Mouse (Mus musculus) common myeloid progenitor, adult 5-6 weeks (primary cell): ENCODE data around the gene Fam205a2. TPM values are rescaled to one million over a fixed set of nuclear protein-coding genes. Genes with fewer than 3 reads are reported as not detected.
"Not testable (repeated sequence)": the region's sequence is repeated elsewhere in the genome, so short reads cannot be mapped to it uniquely, and the experiment has no call there.

Experiments
- ATAC-seq: replicated peaks from 2 replicates; pipeline ENCODE4 v1.8.0; 2016; ENCODE audit warnings: low read depth, mild to moderate bottlenecking, moderate TSS enrichment, inconsistent platforms; ENCODE audit not compliant: poor library complexity, severe bottlenecking
- total RNA-seq: library from RNA; stranded (forward); fragments of 200-1000, 187-1606 nt; gene quantifications from 2 replicates; pipeline ENCODE4 v1.2.3, GENCODE M21; 2017

The Fam205a2 gene
- total RNA-seq: 0.18 TPM in 1 of 2 replicates, not detected in the other

DNA sequence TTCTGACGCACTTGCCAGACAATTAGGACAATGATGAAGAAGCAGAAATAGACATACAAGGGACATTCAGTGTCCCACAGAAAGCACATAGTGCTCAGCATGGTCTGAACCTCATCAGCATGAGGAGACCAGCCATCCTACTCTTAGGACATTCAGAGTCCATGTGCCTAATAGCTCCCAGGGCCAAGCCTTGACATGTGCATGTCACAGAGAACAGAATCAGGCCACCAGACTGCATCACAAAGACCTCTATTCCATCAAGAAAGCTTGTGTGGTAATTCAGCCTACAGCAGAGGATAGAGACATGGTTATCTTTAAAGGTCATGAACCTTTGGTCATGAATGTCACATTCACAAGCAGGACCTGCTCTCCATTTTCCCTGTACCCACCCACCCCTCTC, at the start of gene Fam205a2:
Gene Fam205a2 (minus strand): TSS at position 101 of the 400 bp plus-strand sequence.
- ATAC-seq: not testable (repeated sequence)

Other genes with a start within 250 kb of the Fam205a2 start
- gene Gm21953, start 233.9 kb downstream of the Fam205a2 start, total RNA-seq: not detected in 2 replicates
- 0.18 TPM in 1 of 2 replicates, not detected in the other for gene Fam205a3, start 209.8 kb downstream of the Fam205a2 start, total RNA-seq
- gene Gm21586, start 88.8 kb downstream of the Fam205a2 start, total RNA-seq: not detected in 2 replicates
- gene Gm2163, start 61.4 kb downstream of the Fam205a2 start, total RNA-seq: 0.18 and 0.49 TPM in 2 replicates
- not detected in 2 replicates for gene Gm10591, start 84.0 kb upstream of the Fam205a2 start, total RNA-seq
- not detected in 2 replicates for gene Gm2564, start 101.5 kb upstream of the Fam205a2 start, total RNA-seq
- gene Ccl27b, start 127.1 kb upstream of the Fam205a2 start, total RNA-seq: not detected in 2 replicates
- gene Il11ra2, start 133.7 kb upstream of the Fam205a2 start, total RNA-seq: not detected in 2 replicates
- gene 4930578G10Rik, start 207.4 kb upstream of the Fam205a2 start, total RNA-seq: not detected in 2 replicates
- gene Ccl19, start 228.4 kb upstream of the Fam205a2 start, total RNA-seq: not detected in 2 replicates
- gene Ccl21a, start 245.8 kb upstream of the Fam205a2 start, total RNA-seq: not detected in 2 replicates